Mouse (Mus musculus) embryonic fibroblast, embryonic 13.5 days (primary cell): ENCODE data around the gene Gnb3.

ENCODE experiments used
- CTCF ChIP-seq: IDR thresholded peaks from 2 replicates; pipeline ENCODE4 v1.5.1; 2011; ENCODE audit warnings: mild to moderate bottlenecking, control low read depth, low read length, moderate library complexity, borderline replicate concordance; ENCODE audit not compliant: insufficient read depth
- POLR2A ChIP-seq: IDR thresholded peaks from 2 replicates; pipeline ENCODE4 v1.6.1; 2011; ENCODE audit warnings: low read depth, mild to moderate bottlenecking, control low read depth, low read length, moderate library complexity

- TF ChIP-seq CTCF, result peak; percentile 61; the same call in 1 of the 2 replicates
- TF ChIP-seq POLR2A, result no peak
Measured at GRCm38 (mm10) chr6:124847305-124847704, 7.2 kb upstream of the Gnb3 start.
